Mouse (Mus musculus) lung, adult 2 months (tissue): ENCODE results near the gene Adh7.

Source experiments
- CTCF ChIP-seq: fragments of 200-500 bp; IDR thresholded peaks from 2 replicates; pipeline ENCODE4 v1.5.1; 2011; ENCODE audit warnings: mild to moderate bottlenecking, low read length, control low read depth; ENCODE audit not compliant: insufficient read depth
- POLR2A ChIP-seq: fragments of 200-500 bp; IDR thresholded peaks from 2 replicates; pipeline ENCODE4 v1.6.1; 2011; ENCODE audit warnings: low read depth, mild to moderate bottlenecking, control low read depth, low read length, borderline replicate concordance; ENCODE audit errors: extremely low read depth

DNA sequence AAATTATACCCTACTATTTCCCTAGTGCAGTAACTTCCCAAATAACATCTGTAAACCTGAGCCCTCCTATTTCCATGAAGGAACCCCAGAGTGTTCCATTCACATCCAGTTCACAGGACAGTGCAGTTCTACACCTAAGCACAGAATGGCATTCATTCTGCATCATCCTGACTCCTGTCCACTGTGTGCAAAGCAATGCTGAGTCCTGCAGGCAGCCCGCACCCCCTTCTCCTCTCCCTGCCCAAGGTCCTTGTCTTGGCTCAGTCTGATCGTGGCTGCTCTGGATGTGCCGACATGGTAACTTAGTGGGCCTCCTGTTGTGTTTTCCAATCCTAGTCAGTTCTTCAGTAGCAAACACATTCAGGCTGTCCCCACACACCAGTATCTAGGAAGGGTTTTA, 12.7 kb downstream of the Adh7 start:
- TF ChIP-seq CTCF (no peak), POLR2A (no peak)
